Mouse (Mus musculus): ENCODE measurements at regions not wholly inside any gene's neighbourhood (a gene's known extent, or its start where the extent isn't known, plus 50 kb on each side); places are given as distances from the start of the nearest gene placed in this dataset.

- TF ChIP-seq CTCF (IDR thresholded peaks at IDR 0.05; ENCODE audit: low read depth, low read length) (no peak), POLR2A (IDR thresholded peaks at IDR 0.05; ENCODE audit: borderline replicate concordance, low read depth, low read length) (no peak)
Measured at GRCm38 (mm10) chr17:88164805-88165204, 99.7 kb upstream of the Fbxo11 start.
